Comparison of ENCODE assay signal across 14 mouse cellular contexts in genomic region chr11:98598851-98599290, GRCm38 (mm10). TPM values are rescaled to one million over a fixed set of nuclear protein-coding genes. Genes with fewer than 3 reads are reported as not detected.
DNase-seq lines count a peak whose midpoint lies in the region; ATAC-seq lines count a peak whose summit lies in the region.
"Had no signal": no experiment of that assay in that cellular context is flagged by ENCODE, and none has a peak within 500 bp of the region (broad histone marks: within the 10 kb centered on the region; RNA-seq: fewer than 3 reads in every experiment).

No protein-coding gene starts in this region.

- no peak overlapping the region for H3K9ac ChIP-seq in heart, embryonic 15.5 days
- no peak overlapping the region for H3K9ac ChIP-seq in neural tube, embryonic 12.5 days
- H3K9ac ChIP-seq in neural tube, embryonic 14.5 days (replicated peaks; ENCODE audit: low read depth, low read length) = 0 out of 2 replicates have a peak overlapping the region, but pooled peaks have one; percentile 0
- no peak overlapping the region for H3K9ac ChIP-seq in kidney, embryonic 14.5 days (ENCODE audit: low read depth, low read length)

- 56% methylated on average over 18 of the region's 18 CpGs for WGBS in heart, embryonic 15.5 days
- 64% methylated on average over 18 of the region's 18 CpGs for WGBS in neural tube, embryonic 12.5 days
- 64% methylated on average over 18 of the region's 18 CpGs for WGBS in neural tube, embryonic 14.5 days
- WGBS in kidney, embryonic 14.5 days = 63% methylated on average over 18 of the region's 18 CpGs

- peaks cover 30% of the 10 kb centered on the region for H3K4me1 ChIP-seq in heart, embryonic 15.5 days (replicated peaks)
- peaks cover 4% of the 10 kb centered on the region; the same call in 1 of the 2 replicates for H3K4me1 ChIP-seq in neural tube, embryonic 12.5 days
- no peaks in the 10 kb centered on the region for H3K4me1 ChIP-seq in neural tube, embryonic 14.5 days (ENCODE audit: control insufficient read depth, insufficient read depth, low read length)
- H3K4me1 ChIP-seq in kidney, embryonic 14.5 days (ENCODE audit: control insufficient read depth, insufficient read depth, low read length) = 0 out of 2 replicates have a peak, but pooled peaks cover 10% of the 10 kb centered on the region

- no peaks in the 10 kb centered on the region for H3K9me3 ChIP-seq in heart, embryonic 15.5 days (replicated peaks)
- no peaks in the 10 kb centered on the region for H3K9me3 ChIP-seq in neural tube, embryonic 12.5 days
- no peaks in the 10 kb centered on the region for H3K9me3 ChIP-seq in neural tube, embryonic 14.5 days (ENCODE audit: control insufficient read depth, low read length)
- no peaks in the 10 kb centered on the region for H3K9me3 ChIP-seq in kidney, embryonic 14.5 days (ENCODE audit: control insufficient read depth, low read length)

- H3K4me2 ChIP-seq in heart, embryonic 15.5 days = peak overlapping the region; percentile 27
- 0 out of 2 replicates have a peak overlapping the region, but pooled peaks have one; percentile 7 for H3K4me2 ChIP-seq in neural tube, embryonic 12.5 days (replicated peaks)
- no peak overlapping the region for H3K4me2 ChIP-seq in neural tube, embryonic 14.5 days (ENCODE audit: low read depth, low read length)
- H3K4me2 ChIP-seq in kidney, embryonic 14.5 days (replicated peaks; ENCODE audit: low read depth, low read length) = no peak overlapping the region

- no peaks in the 10 kb centered on the region for H3K36me3 ChIP-seq in heart, embryonic 15.5 days
- no peaks in the 10 kb centered on the region for H3K36me3 ChIP-seq in neural tube, embryonic 12.5 days
- H3K36me3 ChIP-seq in neural tube, embryonic 14.5 days (ENCODE audit: control insufficient read depth, insufficient read depth, low read length) = no peaks in the 10 kb centered on the region
- H3K36me3 ChIP-seq in kidney, embryonic 14.5 days (ENCODE audit: control insufficient read depth, insufficient read depth, low read length) = no peaks in the 10 kb centered on the region

- H3K27me3 ChIP-seq in heart, embryonic 15.5 days = peaks cover 20% of the 10 kb centered on the region
- peaks cover 21% of the 10 kb centered on the region for H3K27me3 ChIP-seq in neural tube, embryonic 12.5 days (replicated peaks)
- H3K27me3 ChIP-seq in neural tube, embryonic 14.5 days (ENCODE audit: control insufficient read depth, insufficient read depth, low read length) = peaks cover 3% of the 10 kb centered on the region
- peaks cover 23% of the 10 kb centered on the region for H3K27me3 ChIP-seq in kidney, embryonic 14.5 days (ENCODE audit: control insufficient read depth, insufficient read depth, low read length)

- no peak for DNase-seq in heart, adult 9 months (ENCODE audit: low spot score in 2 of 2)
- no peak for DNase-seq in neural tube, embryonic 10.5 days (ENCODE audit: extremely low spot score, low spot score)
- DNase-seq in cerebellum, postnatal 14 days = peak; percentile 85 to 87
- DNase-seq: thymus, postnatal 4 days had no signal

- H3K27ac ChIP-seq in heart, embryonic 15.5 days = no peak overlapping the region
- H3K27ac ChIP-seq in neural tube, embryonic 12.5 days = no peak overlapping the region
- no peak overlapping the region for H3K27ac ChIP-seq in neural tube, embryonic 14.5 days (ENCODE audit: low read depth, low read length)
- H3K27ac ChIP-seq in kidney, embryonic 14.5 days (ENCODE audit: low read depth, low read length) = no peak overlapping the region
- H3K27ac ChIP-seq: left cerebral cortex, adult 2 months had no signal

- no peak overlapping the region for H3K4me3 ChIP-seq in heart, embryonic 15.5 days
- no peak overlapping the region for H3K4me3 ChIP-seq in neural tube, embryonic 12.5 days
- no peak overlapping the region for H3K4me3 ChIP-seq in neural tube, embryonic 14.5 days (ENCODE audit: low read depth, low read length)
- H3K4me3 ChIP-seq in kidney, embryonic 14.5 days (ENCODE audit: low read length) = no peak overlapping the region
- H3K4me3 ChIP-seq: left cerebral cortex, adult 2 months had no signal

- no peak for ATAC-seq in heart, embryonic 15.5 days (replicated peaks; ENCODE audit: insufficient number of reproducible peaks, insufficient read depth, low FRiP score, low read depth)
- ATAC-seq in neural tube, embryonic 12.5 days (ENCODE audit: low FRiP score, low read depth) = no peak
- ATAC-seq in neural tube, embryonic 14.5 days (ENCODE audit: low read depth) = no peak
- ATAC-seq in monocyte, adult 5-6 weeks (replicated peaks; ENCODE audit: insufficient number of reproducible peaks, low FRiP score, low TSS enrichment, poor library complexity, severe bottlenecking) = no peak
- no peak for ATAC-seq in kidney, embryonic 14.5 days (ENCODE audit: low FRiP score, low TSS enrichment)

RNA-seq across cellular contexts. Expression of gene Lrrc3c, which starts 0.8 kb away (rescaled TPM):
- not detected in 2 replicates for polyA plus RNA-seq in heart, embryonic 15.5 days (2015; fragmentation: Nextera tagmentation; extraction: Ambion mirVana)
- not detected in 2 replicates for polyA plus RNA-seq in neural tube, embryonic 12.5 days (2016; fragmentation: Nextera tagmentation; extraction: Ambion mirVana)
- not detected in 2 replicates for polyA plus RNA-seq in neural tube, embryonic 14.5 days (2014; fragmentation: Nextera tagmentation; extraction: Ambion mirVana)
- not detected in 3 replicates for total RNA-seq in monocyte, adult 5-6 weeks (2017)
- polyA plus RNA-seq in kidney, embryonic 14.5 days (2014; fragmentation: Nextera tagmentation; extraction: Ambion mirVana) = not detected in 2 replicates
- total RNA-seq: left cerebral cortex, adult 2 months had no signal
- polyA plus RNA-seq: intestine, embryonic 14.5 days; liver, embryonic 16.5 days; neural tube, embryonic 11.5 days; small intestine, adult 2 months had no signal

RNA-seq across cellular contexts. Expression of gene Ormdl3, which starts 11.7 kb away (rescaled TPM):
- polyA plus RNA-seq in heart, embryonic 15.5 days (2015; fragmentation: Nextera tagmentation; extraction: Ambion mirVana) = 55.6 and 68.0 TPM in 2 replicates
- 70.4 and 72.2 TPM in 2 replicates for polyA plus RNA-seq in neural tube, embryonic 12.5 days (2016; fragmentation: Nextera tagmentation; extraction: Ambion mirVana)
- 14.5 and 16.2 TPM in 2 replicates for polyA plus RNA-seq in neural tube, embryonic 14.5 days (2014; fragmentation: Nextera tagmentation; extraction: Ambion mirVana)
- 10.6 to 34.4 TPM (median 16.6 TPM) in 3 replicates for total RNA-seq in monocyte, adult 5-6 weeks (2017)
- 7.1 and 26.6 TPM in 2 replicates for polyA plus RNA-seq in kidney, embryonic 14.5 days (2014; fragmentation: Nextera tagmentation; extraction: Ambion mirVana)

RNA-seq across cellular contexts. Expression of gene Gm12355, which starts 26.6 kb away (rescaled TPM):
- polyA plus RNA-seq in heart, embryonic 15.5 days (2015; fragmentation: Nextera tagmentation; extraction: Ambion mirVana) = 0.14 and 0.96 TPM in 2 replicates
- polyA plus RNA-seq in neural tube, embryonic 12.5 days (2016; fragmentation: Nextera tagmentation; extraction: Ambion mirVana) = 0.82 and 1.0 TPM in 2 replicates
- polyA plus RNA-seq in neural tube, embryonic 14.5 days (2014; fragmentation: Nextera tagmentation; extraction: Ambion mirVana) = 0.37 and 0.76 TPM in 2 replicates
- 0.43 to 1.6 TPM in 2 of 3 replicates, not detected in the other for total RNA-seq in monocyte, adult 5-6 weeks (2017)
- 0.60 and 1.2 TPM in 2 replicates for polyA plus RNA-seq in kidney, embryonic 14.5 days (2014; fragmentation: Nextera tagmentation; extraction: Ambion mirVana)
- polyA plus RNA-seq: small intestine, adult 2 months had no signal

RNA-seq across cellular contexts. Expression of gene Gsdma3, which starts 27.3 kb away (rescaled TPM):
- not detected in 2 replicates for polyA plus RNA-seq in heart, embryonic 15.5 days (2015; fragmentation: Nextera tagmentation; extraction: Ambion mirVana)
- not detected in 2 replicates for polyA plus RNA-seq in neural tube, embryonic 12.5 days (2016; fragmentation: Nextera tagmentation; extraction: Ambion mirVana)
- not detected in 2 replicates for polyA plus RNA-seq in neural tube, embryonic 14.5 days (2014; fragmentation: Nextera tagmentation; extraction: Ambion mirVana)
- total RNA-seq in monocyte, adult 5-6 weeks (2017) = not detected in 3 replicates
- not detected in 2 replicates for polyA plus RNA-seq in kidney, embryonic 14.5 days (2014; fragmentation: Nextera tagmentation; extraction: Ambion mirVana)
- polyA plus RNA-seq: intestine, embryonic 14.5 days; liver, embryonic 16.5 days; neural tube, embryonic 11.5 days; small intestine, adult 2 months had no signal

RNA-seq across cellular contexts. Expression of gene Gsdma2, which starts 47.7 kb away (rescaled TPM):
- polyA plus RNA-seq in heart, embryonic 15.5 days (2015; fragmentation: Nextera tagmentation; extraction: Ambion mirVana) = not detected in 2 replicates
- not detected in 2 replicates for polyA plus RNA-seq in neural tube, embryonic 12.5 days (2016; fragmentation: Nextera tagmentation; extraction: Ambion mirVana)
- not detected in 2 replicates for polyA plus RNA-seq in neural tube, embryonic 14.5 days (2014; fragmentation: Nextera tagmentation; extraction: Ambion mirVana)
- total RNA-seq in monocyte, adult 5-6 weeks (2017) = not detected in 3 replicates
- not detected in 2 replicates for polyA plus RNA-seq in kidney, embryonic 14.5 days (2014; fragmentation: Nextera tagmentation; extraction: Ambion mirVana)
- total RNA-seq: left cerebral cortex, adult 2 months had no signal
- polyA plus RNA-seq: intestine, embryonic 14.5 days; liver, embryonic 16.5 days had no signal

Comparison
In these comparisons a context has a peak if more than half of its experiments do, and no peak if none do; other contexts are left out.
1. H3K4me2 ChIP-seq: peak in heart, embryonic 15.5 days (single experiment) and neural tube, embryonic 12.5 days (single experiment); none in neural tube, embryonic 14.5 days (single experiment) and kidney, embryonic 14.5 days (single experiment).
2. DNase-seq: peak in cerebellum, postnatal 14 days (2 of 2); none in heart, adult 9 months (0 of 2) and neural tube, embryonic 10.5 days (single experiment).